Mouse (Mus musculus) thymus, postnatal 4 days (tissue): ENCODE results near the gene Elf3.
"Not testable (repeated sequence)": the region's sequence is repeated elsewhere in the genome, so short reads cannot be mapped to it uniquely, and the experiment has no call there.

ENCODE experiments used
- DNase-seq: peaks from one replicate; pipeline ENCODE4 v3.0.0; 2021

Gene Elf3

DNA sequence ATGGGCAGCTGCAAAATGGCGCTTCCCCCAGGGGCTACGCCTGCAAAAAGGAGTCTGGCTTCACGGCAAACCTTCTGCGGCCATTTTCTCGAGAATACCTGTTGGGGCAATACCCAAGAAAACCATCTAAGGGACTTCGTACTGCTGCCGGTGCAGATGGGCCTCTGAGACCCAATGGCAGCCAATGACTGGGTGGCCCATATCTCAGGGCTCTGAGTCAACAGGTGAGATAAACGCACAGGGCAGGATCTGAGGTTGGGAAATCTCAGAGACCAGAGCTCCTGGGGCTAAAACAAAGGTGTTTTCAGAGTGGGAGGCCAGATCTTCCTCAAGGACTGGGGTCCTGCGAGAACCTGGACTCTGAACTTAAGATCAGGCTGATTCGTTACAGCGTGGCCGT lies 23.6 kb downstream of the Elf3 start:
- no peak for DNase-seq

DNA sequence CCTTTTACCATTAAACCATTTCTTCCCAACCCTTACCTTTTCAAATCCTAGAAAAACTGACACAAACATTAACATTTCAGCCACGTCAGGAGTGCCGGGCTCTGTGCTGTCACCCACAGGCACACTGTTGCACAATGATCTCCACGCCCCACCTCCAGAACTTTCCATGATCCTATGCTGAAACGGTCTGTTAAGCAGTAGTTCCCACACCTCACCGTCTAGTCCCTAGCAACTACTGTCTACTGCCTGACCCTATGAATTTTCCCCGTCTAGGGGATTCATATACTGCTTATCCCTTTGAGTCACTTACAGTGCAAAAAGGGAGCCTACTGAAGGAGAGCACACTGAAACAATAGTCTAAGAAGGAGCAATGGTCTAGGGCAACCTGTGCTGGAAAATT lies 24.4 kb downstream of the Elf3 start:
- no peak for DNase-seq

DNA sequence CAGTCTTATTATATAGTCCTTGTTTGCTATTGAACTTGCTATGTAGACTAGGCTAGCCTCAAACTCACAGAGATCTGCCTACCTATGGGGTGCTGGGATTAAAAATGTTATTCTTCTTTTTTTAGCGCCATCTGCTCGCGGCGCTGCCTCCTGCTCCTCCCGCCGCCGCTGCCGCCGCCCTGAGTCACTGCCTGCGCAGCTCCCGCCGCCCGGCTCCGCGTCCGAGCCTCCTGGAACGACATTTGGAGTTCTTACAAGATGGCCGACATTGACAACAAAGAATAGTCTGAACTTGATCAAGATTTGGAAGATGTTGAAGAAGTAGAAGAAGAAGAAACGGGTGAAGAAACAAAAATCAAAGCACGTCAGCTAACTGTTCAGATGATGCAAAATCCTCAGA lies 26.5 kb downstream of the Elf3 start:
- DNase-seq, result not testable (repeated sequence)

DNA sequence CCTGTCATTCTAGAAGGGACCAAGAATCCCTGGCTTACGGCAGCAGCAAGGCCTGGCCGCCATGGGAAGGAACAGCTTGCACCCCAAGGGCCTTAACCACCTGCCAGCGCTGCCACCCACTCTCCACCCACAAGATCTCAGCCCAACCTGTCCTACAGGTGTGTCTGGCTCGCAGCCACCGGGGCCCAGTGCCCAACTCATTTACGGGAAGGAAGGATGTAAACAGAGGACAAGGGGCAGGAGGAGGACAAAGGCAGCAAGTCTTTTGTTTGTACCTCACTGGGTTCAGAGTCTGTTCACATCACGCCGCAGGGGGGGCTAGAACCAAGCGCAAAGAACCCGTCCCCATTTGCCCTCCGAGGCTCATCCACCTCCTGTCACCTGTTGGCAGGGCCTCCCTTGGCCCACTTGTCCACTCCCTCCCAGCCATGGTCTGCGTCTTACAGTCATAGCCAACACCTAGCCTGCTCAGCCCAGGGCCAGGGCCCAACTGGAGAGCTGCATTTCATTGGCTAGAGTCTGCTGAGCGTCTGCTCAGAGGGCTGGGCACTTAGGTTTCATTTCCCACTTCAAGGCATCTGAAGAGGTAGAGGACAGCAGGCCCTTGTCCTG lies 30.9 kb downstream of the Elf3 start:
- DNase-seq, result no peak

DNA sequence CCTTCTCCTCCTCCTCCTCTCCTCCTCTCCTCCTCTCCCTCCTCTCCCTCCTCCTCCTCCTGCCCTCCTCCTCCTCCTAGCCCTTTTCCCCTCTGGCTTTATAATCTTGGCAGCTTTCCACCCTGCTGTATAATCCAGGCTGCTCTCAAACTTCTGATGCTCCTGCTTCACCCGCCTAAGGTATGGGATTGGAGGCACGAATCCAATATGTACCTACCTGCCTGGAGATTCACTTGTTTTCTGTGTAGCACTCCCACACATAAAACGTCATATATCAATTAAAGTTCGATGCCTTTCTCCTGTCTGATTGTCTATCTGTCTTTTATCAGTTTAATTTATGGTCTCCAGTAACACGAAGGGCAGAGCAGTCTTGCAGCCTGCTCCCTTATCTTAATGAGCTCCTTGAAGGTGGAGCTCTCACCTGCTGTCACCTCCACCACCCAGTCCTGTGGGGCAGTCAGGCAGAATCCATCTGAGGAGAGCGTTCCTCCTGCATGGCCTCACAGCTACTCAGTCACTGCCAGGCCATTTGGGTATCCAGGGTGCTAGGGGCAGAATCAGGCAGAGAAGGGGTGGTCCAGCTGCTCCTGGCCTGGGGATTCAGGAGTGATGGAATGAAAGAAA lies 33.3 kb downstream of the Elf3 start:
- DNase-seq, result no peak

DNA sequence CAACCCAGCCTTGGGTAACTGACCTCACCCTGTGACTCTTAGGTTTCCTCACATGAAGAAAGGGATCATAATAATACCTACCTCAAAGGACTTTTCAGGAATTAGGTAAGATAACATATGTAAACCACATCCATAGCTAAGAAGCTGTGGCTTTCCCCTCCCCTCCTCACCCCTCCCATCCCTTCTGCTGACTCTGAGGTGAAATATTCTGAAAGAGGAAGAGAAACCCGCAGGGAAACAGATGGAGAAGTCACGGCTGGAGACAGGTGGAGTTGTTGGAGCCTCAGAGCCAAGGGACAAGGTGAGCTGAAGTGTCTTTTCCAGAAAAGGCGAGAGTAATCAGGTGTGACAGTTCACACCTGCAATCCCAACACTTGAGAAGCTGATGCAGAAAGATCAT lies 34.2 kb downstream of the Elf3 start:
- no peak for DNase-seq

DNA sequence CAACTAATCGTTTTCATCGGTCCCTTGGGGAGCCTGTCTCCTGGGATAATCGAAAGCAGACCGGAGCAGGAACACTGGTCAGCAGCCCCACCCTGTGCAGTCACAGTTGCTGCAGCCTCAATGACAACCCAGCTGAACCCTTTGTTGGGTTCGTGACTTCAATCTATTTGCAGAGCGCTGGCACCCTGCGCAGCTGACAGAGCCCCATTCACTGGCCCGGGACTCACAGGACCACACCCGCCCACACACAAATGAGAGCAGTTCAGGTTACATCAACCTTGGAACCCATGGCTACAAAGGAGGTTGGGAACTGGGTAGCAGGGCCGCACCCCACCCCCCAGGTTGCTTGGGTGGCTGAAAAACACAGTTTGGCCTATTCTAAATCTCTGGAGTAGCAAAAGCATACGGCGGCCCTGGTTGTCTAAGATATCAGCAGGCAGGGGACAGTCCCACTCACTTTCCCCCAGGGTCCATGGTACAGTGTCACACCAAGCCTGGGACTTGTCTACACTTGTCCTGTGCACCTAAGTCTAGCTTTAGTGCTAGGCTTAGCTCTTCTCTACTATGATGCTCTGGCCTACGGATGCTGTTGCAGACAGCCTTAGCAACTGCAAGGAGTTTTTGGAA lies 40.6 kb downstream of the Elf3 start:
- no peak for DNase-seq

DNA sequence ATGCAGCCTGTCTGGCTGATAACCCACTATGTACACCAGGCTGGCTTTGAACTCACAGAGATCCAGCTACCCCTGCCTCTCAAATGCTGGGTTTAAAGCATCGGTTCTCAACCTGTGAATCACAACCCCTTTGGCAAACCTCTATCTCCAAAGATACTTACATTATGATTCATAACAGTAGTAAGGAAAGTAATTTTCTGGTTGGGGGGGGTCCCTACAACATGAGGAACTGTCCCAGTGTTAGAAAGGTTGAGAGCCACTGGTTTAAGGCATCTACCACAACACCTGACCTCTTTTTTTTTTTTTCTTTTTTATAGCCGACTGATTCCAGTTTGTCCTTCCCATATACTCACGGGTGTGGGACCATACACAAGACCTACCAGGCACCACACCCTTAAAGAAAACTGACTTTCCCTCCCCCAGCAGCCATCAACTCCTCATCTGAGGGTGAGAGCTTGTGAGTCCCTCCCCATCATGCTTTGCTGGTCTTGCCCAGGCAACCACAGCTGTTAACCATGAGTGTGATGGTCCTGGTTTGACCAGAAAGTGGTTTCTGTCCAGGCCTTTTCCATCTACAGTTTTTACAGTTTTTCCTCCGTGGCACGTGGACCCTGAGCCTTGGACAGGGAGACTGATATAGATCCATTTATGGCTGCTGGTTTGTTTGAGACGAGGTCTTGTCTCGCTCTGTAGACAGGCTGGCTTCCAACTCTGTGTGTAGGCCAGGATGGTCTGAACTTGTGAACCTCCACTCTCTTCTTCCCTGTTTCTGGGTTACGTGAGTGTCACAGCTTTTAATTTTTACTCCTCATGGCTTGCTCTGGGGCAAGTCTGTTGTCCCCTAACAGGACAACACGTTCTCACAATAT lies 44.4 kb downstream of the Elf3 start:
- DNase-seq, result no peak

DNA sequence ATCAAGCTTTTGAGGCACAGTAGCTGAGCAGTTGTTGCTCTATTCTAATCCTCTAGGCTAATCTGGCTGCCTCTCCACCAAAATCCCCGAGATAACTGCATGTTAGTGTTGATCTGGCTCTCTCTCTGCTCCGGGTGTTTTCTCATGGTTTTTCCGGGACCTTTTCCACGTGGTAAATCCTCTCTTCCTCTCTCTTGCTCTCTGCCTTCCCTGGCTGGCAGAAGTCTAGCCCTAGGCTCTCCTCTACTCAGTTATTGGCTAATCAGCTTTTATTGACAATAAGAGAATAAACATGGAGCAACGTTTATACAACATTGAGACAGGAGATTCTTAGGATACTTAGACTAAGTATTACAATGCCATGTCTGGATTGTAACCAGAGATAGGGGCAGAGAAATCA lies 47.9 kb downstream of the Elf3 start:
- DNase-seq, result no peak

DNA sequence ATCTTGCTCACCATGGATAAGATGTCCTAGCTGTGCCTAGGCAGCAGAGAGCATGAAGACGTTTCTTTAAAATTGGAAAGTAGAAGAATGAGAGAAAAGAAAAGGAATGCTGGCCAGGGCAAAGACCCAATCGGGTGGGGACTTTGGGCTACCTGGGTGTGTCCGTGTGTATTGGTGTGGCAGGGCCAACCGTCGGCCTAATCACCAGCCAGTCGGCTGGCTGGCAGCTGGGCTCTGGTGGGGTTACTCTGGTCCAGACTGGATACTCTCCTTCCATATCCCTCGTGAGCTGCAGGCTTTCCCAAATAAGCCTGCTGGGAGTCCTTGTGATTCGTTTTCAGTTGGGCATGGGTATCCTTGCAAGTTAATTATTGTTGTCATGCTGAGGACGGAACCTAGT lies 49.7 kb downstream of the Elf3 start:
- DNase-seq, result no peak

DNA sequence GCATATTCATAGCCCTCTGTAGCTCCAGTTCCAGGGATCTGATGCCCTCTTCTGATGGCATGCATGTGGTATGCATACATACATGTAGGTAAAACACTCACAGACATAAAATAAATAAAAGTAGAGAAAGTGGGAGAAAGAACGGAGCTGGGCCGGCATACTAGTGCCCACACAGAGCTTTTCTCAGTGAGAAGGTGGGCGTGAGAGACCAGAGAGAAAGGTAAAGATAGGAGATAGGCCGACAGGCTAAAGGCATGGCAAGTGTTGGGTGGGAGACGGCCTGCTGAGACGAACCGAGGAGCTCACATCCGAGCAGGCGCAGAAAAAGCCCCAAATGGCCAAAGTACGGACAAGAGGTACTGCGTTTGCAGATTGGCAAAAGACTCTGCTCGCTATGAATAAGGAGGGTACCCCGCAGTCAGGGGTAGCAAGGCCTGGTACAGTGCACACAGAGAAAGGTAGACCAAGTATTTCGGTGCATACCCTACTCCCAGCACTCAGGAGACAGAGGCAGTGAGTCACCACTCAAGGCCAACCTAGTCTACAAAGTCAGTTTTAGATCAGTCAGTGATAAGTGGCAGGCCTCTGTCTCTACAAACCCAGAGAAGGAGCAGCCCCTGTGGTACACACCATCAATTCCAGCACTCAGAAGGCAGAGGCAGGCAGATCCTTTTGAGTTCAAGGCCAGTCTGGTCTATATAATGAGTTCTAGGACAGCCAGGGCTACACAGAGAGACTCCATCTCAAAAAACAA lies 51.6 kb downstream of the Elf3 start:
- no peak for DNase-seq

DNA sequence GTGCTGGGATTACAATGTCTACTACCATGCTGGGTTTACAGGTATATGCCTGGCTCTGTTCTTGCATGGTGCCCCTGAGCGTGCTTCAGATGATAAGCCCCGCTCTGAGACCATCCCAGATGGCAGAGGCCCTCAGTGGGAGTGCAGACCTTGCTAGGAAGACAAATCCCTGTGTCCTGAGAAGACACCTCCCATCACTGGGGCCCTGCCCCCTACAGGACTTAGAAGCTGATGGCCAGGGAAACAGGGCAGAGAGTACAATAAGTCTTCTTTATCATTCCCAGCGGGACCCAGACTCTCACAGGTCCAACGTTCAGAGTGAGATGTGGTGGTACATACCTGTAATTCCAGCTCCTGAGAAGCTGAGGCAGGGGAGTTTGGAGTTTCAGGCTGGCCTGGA lies 53.1 kb downstream of the Elf3 start:
- no peak for DNase-seq

DNA sequence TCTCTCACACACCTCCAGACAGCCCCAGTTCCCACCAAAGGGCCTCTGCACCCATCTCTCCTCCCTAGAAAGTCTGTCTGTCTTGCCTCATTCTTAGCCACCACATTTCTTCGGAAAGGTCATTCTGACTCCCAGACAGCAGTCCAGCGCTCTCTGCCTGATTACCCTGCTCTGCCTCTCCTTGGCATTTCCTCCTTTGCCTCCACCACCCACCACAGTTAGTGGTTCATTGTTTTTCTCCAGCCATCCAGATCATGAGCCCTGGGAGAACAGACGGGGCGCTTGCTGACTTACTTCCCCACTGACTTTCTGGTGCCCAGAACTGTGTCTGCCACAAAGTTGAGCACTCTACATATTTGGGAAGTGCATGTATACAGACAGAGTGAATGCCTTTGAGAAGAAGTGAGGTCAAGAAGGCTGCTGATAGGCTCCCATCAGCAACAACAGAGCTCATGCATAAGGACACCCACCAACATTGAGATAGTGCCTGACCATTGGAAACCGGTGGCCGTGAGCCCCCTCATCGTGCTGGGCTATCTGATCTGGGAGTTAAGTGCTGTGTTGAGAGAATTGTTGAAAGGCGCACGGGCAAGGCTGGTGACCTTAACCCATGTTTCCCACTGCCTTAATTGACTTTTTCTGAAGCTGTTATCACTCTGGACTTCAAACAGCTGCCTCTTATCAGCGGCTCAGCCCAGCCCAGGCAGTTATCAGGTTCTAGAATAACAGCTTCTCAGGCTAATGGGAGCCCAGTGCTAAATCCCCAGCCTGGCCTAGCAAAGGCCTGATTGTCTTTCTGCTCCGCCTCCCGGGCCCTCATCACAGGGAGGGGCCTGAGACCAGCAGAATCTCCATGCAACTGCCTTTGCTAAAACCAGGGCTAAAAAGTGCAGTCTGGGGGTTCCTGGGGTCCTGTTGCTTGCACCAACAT lies 53.9 kb downstream of the Elf3 start:
- no peak for DNase-seq
